Mouse (Mus musculus): ENCODE data around the gene Dpf3. TPM values are rescaled to one million over a fixed set of nuclear protein-coding genes. Genes with fewer than 3 reads are reported as not detected.

The Dpf3 gene
- polyA plus RNA-seq, 1 experiment from 2014 or later: 1.4 TPM

- WGBS: 74% methylated on average over 7 of the region's 7 CpGs
- H3K4me2 ChIP-seq (replicated peaks; ENCODE audit: low read depth, low read length): no peak overlapping the region
- no peak overlapping the region for H3K27ac ChIP-seq (ENCODE audit: low read length)
- TF ChIP-seq EP300 (IDR thresholded peaks at IDR 0.05) (no peak), CTCF (IDR thresholded peaks at IDR 0.05) (no peak)
- no peak for ATAC-seq
- H3K36me3 ChIP-seq (ENCODE audit: insufficient read depth, low read length): no peaks in the 10 kb centered on the region
- H3K9ac ChIP-seq (replicated peaks; ENCODE audit: low read depth): no peak overlapping the region
- no peaks in the 10 kb centered on the region for H3K9me3 ChIP-seq (ENCODE audit: low read length)
- no peaks in the 10 kb centered on the region for H3K4me1 ChIP-seq (ENCODE audit: insufficient read depth, low read depth, low read length)
- no peak for DNase-seq (ENCODE audit: low spot score)
- H3K4me3 ChIP-seq (ENCODE audit: low read depth, low read length): no peak overlapping the region
- no peaks in the 10 kb centered on the region for H3K27me3 ChIP-seq (replicated peaks; ENCODE audit: insufficient read depth, low read length)
Observed at GRCm38 (mm10) chr12:83211146-83211822, 276.2 kb downstream of the Dpf3 start.

GRCm38 (mm10) chr12:83210735-83211134 lies 276.8 kb downstream of the Dpf3 start:
- Histone ChIP-seq H3K27ac (ENCODE audit: low read length) (no peak overlapping the region), H3K9me3 (ENCODE audit: low read length) (no peaks in the 10 kb centered on the region), H3K4me1 (ENCODE audit: insufficient read depth, low read depth, low read length) (no peaks in the 10 kb centered on the region), H3K27me3 (replicated peaks; ENCODE audit: insufficient read depth, low read length) (no peaks in the 10 kb centered on the region), H3K36me3 (ENCODE audit: insufficient read depth, low read length) (no peaks in the 10 kb centered on the region), H3K4me3 (ENCODE audit: low read depth, low read length) (no peak overlapping the region), H3K4me2 (replicated peaks; ENCODE audit: low read depth, low read length) (no peak overlapping the region), H3K9ac (replicated peaks; ENCODE audit: low read depth) (no peak overlapping the region)
- DNase-seq (ENCODE audit: low spot score) (no peak), ATAC-seq (no peak)
- WGBS: 89% methylated on average over 3 of the region's 3 CpGs
- TF ChIP-seq EP300 (IDR thresholded peaks at IDR 0.05) (no peak), CTCF (IDR thresholded peaks at IDR 0.05) (no peak)

DNA sequence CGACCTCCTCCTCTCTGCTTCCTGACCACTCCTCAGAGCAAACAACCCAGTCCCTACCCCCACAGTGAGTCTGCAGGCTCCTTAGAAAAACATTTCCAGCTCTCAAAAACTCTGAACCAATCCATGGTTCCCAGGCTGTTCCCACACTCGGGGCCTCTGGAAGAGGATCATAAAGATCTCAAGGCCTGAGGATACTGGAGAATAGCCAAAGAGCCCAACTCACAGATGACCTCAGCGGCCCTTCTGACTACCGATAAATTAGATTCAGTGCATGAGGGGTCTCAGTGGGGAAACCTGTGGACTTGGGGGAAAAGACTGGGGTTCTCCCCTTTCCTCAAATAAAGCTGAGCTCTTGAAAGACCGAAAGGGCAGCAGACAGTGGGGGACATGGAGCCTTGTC lies 277.2 kb downstream of the Dpf3 start:
- Histone ChIP-seq H3K27me3 (replicated peaks; ENCODE audit: insufficient read depth, low read length) (no peaks in the 10 kb centered on the region), H3K4me3 (ENCODE audit: low read depth, low read length) (no peak overlapping the region), H3K4me2 (replicated peaks; ENCODE audit: low read depth, low read length) (no peak overlapping the region), H3K4me1 (ENCODE audit: insufficient read depth, low read depth, low read length) (no peaks in the 10 kb centered on the region), H3K27ac (ENCODE audit: low read length) (no peak overlapping the region), H3K9ac (replicated peaks; ENCODE audit: low read depth) (no peak overlapping the region), H3K9me3 (ENCODE audit: low read length) (no peaks in the 10 kb centered on the region), H3K36me3 (ENCODE audit: insufficient read depth, low read length) (no peaks in the 10 kb centered on the region)
- no peak for TF ChIP-seq CTCF (IDR thresholded peaks at IDR 0.05)
- no peak for TF ChIP-seq EP300 (IDR thresholded peaks at IDR 0.05)
- ATAC-seq (no peak), DNase-seq (ENCODE audit: low spot score) (no peak)
- WGBS: 56% methylated on average over 5 of the region's 5 CpGs

GRCm38 (mm10) chr12:83209461-83209860 lies 278.1 kb downstream of the Dpf3 start:
- no peaks in the 10 kb centered on the region for H3K9me3 ChIP-seq (ENCODE audit: low read length)
- 22% methylated on average over 6 of the region's 6 CpGs for WGBS
- DNase-seq (ENCODE audit: low spot score) (no peak), ATAC-seq (no peak)
- H3K4me1 ChIP-seq (ENCODE audit: insufficient read depth, low read depth, low read length): no peaks in the 10 kb centered on the region
- no peak overlapping the region for H3K4me2 ChIP-seq (replicated peaks; ENCODE audit: low read depth, low read length)
- no peaks in the 10 kb centered on the region for H3K27me3 ChIP-seq (replicated peaks; ENCODE audit: insufficient read depth, low read length)
- no peak overlapping the region for H3K27ac ChIP-seq (ENCODE audit: low read length)
- no peak overlapping the region for H3K4me3 ChIP-seq (ENCODE audit: low read depth, low read length)
- TF ChIP-seq EP300 (IDR thresholded peaks at IDR 0.05): no peak
- TF ChIP-seq CTCF (IDR thresholded peaks at IDR 0.05): no peak
- no peak overlapping the region for H3K9ac ChIP-seq (replicated peaks; ENCODE audit: low read depth)
- H3K36me3 ChIP-seq (ENCODE audit: insufficient read depth, low read length): no peaks in the 10 kb centered on the region

- no peaks in the 10 kb centered on the region for H3K9me3 ChIP-seq (ENCODE audit: low read length)
- ATAC-seq (no peak), DNase-seq (ENCODE audit: low spot score) (no peak)
- H3K4me3 ChIP-seq (ENCODE audit: low read depth, low read length): no peak overlapping the region
- H3K36me3 ChIP-seq (ENCODE audit: insufficient read depth, low read length): no peaks in the 10 kb centered on the region
- TF ChIP-seq EP300 (IDR thresholded peaks at IDR 0.05): no peak
- TF ChIP-seq CTCF (IDR thresholded peaks at IDR 0.05): no peak
- no peaks in the 10 kb centered on the region for H3K27me3 ChIP-seq (replicated peaks; ENCODE audit: insufficient read depth, low read length)
- no peak overlapping the region for H3K9ac ChIP-seq (replicated peaks; ENCODE audit: low read depth)
- 71% methylated on average over 6 of the region's 6 CpGs for WGBS
- H3K27ac ChIP-seq (ENCODE audit: low read length): no peak overlapping the region
- no peaks in the 10 kb centered on the region for H3K4me1 ChIP-seq (ENCODE audit: insufficient read depth, low read depth, low read length)
- no peak overlapping the region for H3K4me2 ChIP-seq (replicated peaks; ENCODE audit: low read depth, low read length)
Observed at GRCm38 (mm10) chr12:83208841-83209240, 278.7 kb downstream of the Dpf3 start.

DNA sequence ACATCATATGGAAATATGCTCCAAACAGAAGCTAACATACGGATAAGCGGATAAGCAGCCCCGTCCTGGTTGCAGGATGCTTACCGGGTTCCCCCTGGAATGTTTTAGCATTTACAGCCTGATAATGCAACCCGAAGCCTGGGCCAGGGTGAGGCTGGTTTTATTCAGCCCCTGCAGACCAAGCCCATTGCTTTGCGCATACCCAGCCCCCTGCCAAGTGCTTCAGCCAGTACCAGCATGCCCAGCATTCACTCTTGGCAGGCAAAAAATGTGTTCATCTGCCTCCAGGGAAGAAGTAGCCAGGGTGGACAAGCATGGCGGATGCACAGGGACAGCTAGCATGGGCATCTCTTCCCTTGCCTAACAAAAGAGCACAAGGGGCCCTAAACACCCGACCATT lies 279.5 kb downstream of the Dpf3 start:
- TF ChIP-seq EP300 (IDR thresholded peaks at IDR 0.05) (no peak), CTCF (IDR thresholded peaks at IDR 0.05) (no peak)
- Histone ChIP-seq H3K4me2 (replicated peaks; ENCODE audit: low read depth, low read length) (no peak overlapping the region), H3K4me1 (ENCODE audit: insufficient read depth, low read depth, low read length) (no peaks in the 10 kb centered on the region), H3K36me3 (ENCODE audit: insufficient read depth, low read length) (no peaks in the 10 kb centered on the region), H3K27ac (ENCODE audit: low read length) (no peak overlapping the region), H3K4me3 (ENCODE audit: low read depth, low read length) (no peak overlapping the region), H3K9me3 (ENCODE audit: low read length) (no peaks in the 10 kb centered on the region), H3K9ac (replicated peaks; ENCODE audit: low read depth) (no peak overlapping the region), H3K27me3 (replicated peaks; ENCODE audit: insufficient read depth, low read length) (no peaks in the 10 kb centered on the region)
- DNase-seq (ENCODE audit: low spot score) (no peak), ATAC-seq (no peak)
- 63% methylated on average over 8 of the region's 8 CpGs for WGBS

GRCm38 (mm10) chr12:83207481-83207880 lies 280.0 kb downstream of the Dpf3 start:
- ATAC-seq (no peak), DNase-seq (ENCODE audit: low spot score) (no peak)
- H3K27ac ChIP-seq (ENCODE audit: low read length): no peak overlapping the region
- TF ChIP-seq EP300 (IDR thresholded peaks at IDR 0.05) (no peak), CTCF (IDR thresholded peaks at IDR 0.05) (no peak)
- no peaks in the 10 kb centered on the region for H3K27me3 ChIP-seq (replicated peaks; ENCODE audit: insufficient read depth, low read length)
- no peaks in the 10 kb centered on the region for H3K9me3 ChIP-seq (ENCODE audit: low read length)
- no peak overlapping the region for H3K4me3 ChIP-seq (ENCODE audit: low read depth, low read length)
- no peak overlapping the region for H3K4me2 ChIP-seq (replicated peaks; ENCODE audit: low read depth, low read length)
- WGBS: 64% methylated on average over 5 of the region's 5 CpGs
- H3K36me3 ChIP-seq (ENCODE audit: insufficient read depth, low read length): no peaks in the 10 kb centered on the region
- no peaks in the 10 kb centered on the region for H3K4me1 ChIP-seq (ENCODE audit: insufficient read depth, low read depth, low read length)
- no peak overlapping the region for H3K9ac ChIP-seq (replicated peaks; ENCODE audit: low read depth)
